Mouse (Mus musculus): Measurements from ENCODE around the gene Olfr323. TPM values are rescaled to one million over a fixed set of nuclear protein-coding genes. Genes with fewer than 3 reads are reported as not detected.

Olfr323 gene
- 0.78 TPM in 1 of 2 replicates, not detected in the other for polyA plus RNA-seq (2012; rRNA removed; ENCODE audit: low replicate concordance)

GRCm38 (mm10) chr11:58630401-58630800, at the start of gene Olfr323:
Gene Olfr323, minus strand, starts transcription at chr11:58630501.

GRCm38 (mm10) chr11:58658596-58658995, 28.3 kb upstream of the Olfr323 start, which contains the start of gene Olfr322:
Gene Olfr322, plus strand, starts transcription at chr11:58658782.

GRCm38 (mm10) chr11:58640272-58640867, 10.1 kb upstream of the Olfr323 start, which contains the start of gene Trim58:
Gene Trim58, plus strand, starts transcription at chr11:58640465.

GRCm38 (mm10) chr11:58615975-58616374, 14.3 kb downstream of the Olfr323 start, which contains the start of gene 2210407C18Rik:
Gene 2210407C18Rik, minus strand, starts transcription at chr11:58616075.

DNA sequence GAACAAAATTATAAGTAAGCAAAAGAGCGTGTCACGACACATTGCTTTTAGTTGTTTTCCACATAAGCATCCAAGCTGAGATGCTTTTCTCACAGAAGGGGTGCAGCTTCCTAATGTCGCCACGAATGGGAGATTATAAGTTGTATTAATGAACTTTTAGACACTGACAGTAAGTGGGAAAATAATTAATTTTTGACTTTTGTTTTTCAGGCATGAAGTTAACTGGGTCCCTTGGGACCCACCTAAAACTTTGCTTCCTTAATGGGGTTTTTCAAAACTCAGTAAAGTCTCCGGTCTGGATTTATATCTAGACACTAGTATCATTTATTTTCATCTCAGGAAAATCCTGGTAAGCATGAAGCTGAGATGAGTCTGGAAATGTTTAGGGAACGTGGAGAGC, 35.5 kb downstream of the Olfr323 start, which contains the start of gene Olfr324:
TSS of gene Olfr324 (plus strand) at position 301 of the 400 bp plus-strand sequence.

GRCm38 (mm10) chr11:58577430-58577829, 52.9 kb downstream of the Olfr323 start, which contains the start of gene Olfr325:
Gene Olfr325, plus strand, starts transcription at chr11:58577730.

Other genes with a start within 250 kb of the Olfr323 start
- 0.90 TPM in 1 of 2 replicates, not detected in the other for gene 1810065E05Rik, start 209.4 kb downstream of the Olfr323 start, polyA plus RNA-seq (2012; rRNA removed; ENCODE audit: low replicate concordance)
- not detected in 2 replicates for gene Gm12253, start 197.9 kb downstream of the Olfr323 start, polyA plus RNA-seq (2012; rRNA removed; ENCODE audit: low replicate concordance)
- gene Lypd9, start 177.6 kb downstream of the Olfr323 start, polyA plus RNA-seq (2012; rRNA removed; ENCODE audit: low replicate concordance) = not detected in 2 replicates
- not detected in 2 replicates for gene Olfr30, start 168.2 kb downstream of the Olfr323 start, polyA plus RNA-seq (2012; rRNA removed; ENCODE audit: low replicate concordance)
- gene Olfr332, start 137.9 kb downstream of the Olfr323 start, polyA plus RNA-seq (2012; rRNA removed; ENCODE audit: low replicate concordance) = not detected in 2 replicates
- gene Olfr331, start 127.9 kb downstream of the Olfr323 start, polyA plus RNA-seq (2012; rRNA removed; ENCODE audit: low replicate concordance) = not detected in 2 replicates
- gene Olfr330, start 95.7 kb downstream of the Olfr323 start, polyA plus RNA-seq (2012; rRNA removed; ENCODE audit: low replicate concordance) = not detected in 2 replicates
- gene Olfr329-ps, start 84.1 kb downstream of the Olfr323 start, polyA plus RNA-seq (2012; rRNA removed; ENCODE audit: low replicate concordance) = not detected in 2 replicates
- gene Olfr328, start 74.9 kb downstream of the Olfr323 start, polyA plus RNA-seq (2012; rRNA removed; ENCODE audit: low replicate concordance) = not detected in 2 replicates
- gene Olfr224, start 59.9 kb downstream of the Olfr323 start, polyA plus RNA-seq (2012; rRNA removed; ENCODE audit: low replicate concordance) = not detected in 2 replicates
- gene Olfr325, start 52.8 kb downstream of the Olfr323 start, polyA plus RNA-seq (2012; rRNA removed; ENCODE audit: low replicate concordance) = not detected in 2 replicates
- gene Olfr324, start 35.4 kb downstream of the Olfr323 start, polyA plus RNA-seq (2012; rRNA removed; ENCODE audit: low replicate concordance) = not detected in 2 replicates
- 22.8 and 126 TPM in 2 replicates for gene 2210407C18Rik, start 14.4 kb downstream of the Olfr323 start, polyA plus RNA-seq (2012; rRNA removed; ENCODE audit: low replicate concordance)
- gene Trim58, start 10.0 kb upstream of the Olfr323 start, polyA plus RNA-seq (2012; rRNA removed; ENCODE audit: low replicate concordance) = 0.06 TPM in 1 of 2 replicates, not detected in the other
- gene Olfr322, start 28.3 kb upstream of the Olfr323 start, polyA plus RNA-seq (2012; rRNA removed; ENCODE audit: low replicate concordance) = not detected in 2 replicates
- not detected in 2 replicates for gene Olfr320, start 50.6 kb upstream of the Olfr323 start, polyA plus RNA-seq (2012; rRNA removed; ENCODE audit: low replicate concordance)
- not detected in 2 replicates for gene Olfr319, start 68.7 kb upstream of the Olfr323 start, polyA plus RNA-seq (2012; rRNA removed; ENCODE audit: low replicate concordance)
- gene Olfr318, start 93.5 kb upstream of the Olfr323 start, polyA plus RNA-seq (2012; rRNA removed; ENCODE audit: low replicate concordance) = not detected in 2 replicates
- gene Olfr317, start 108.7 kb upstream of the Olfr323 start, polyA plus RNA-seq (2012; rRNA removed; ENCODE audit: low replicate concordance) = not detected in 2 replicates
- not detected in 2 replicates for gene Olfr316, start 122.2 kb upstream of the Olfr323 start, polyA plus RNA-seq (2012; rRNA removed; ENCODE audit: low replicate concordance)
- not detected in 2 replicates for gene Olfr315, start 142.7 kb upstream of the Olfr323 start, polyA plus RNA-seq (2012; rRNA removed; ENCODE audit: low replicate concordance)
- gene Olfr314, start 152.5 kb upstream of the Olfr323 start, polyA plus RNA-seq (2012; rRNA removed; ENCODE audit: low replicate concordance) = not detected in 2 replicates
- 0.39 and 2.2 TPM in 2 replicates for gene Fam183b, start 171.5 kb upstream of the Olfr323 start, polyA plus RNA-seq (2012; rRNA removed; ENCODE audit: low replicate concordance)
- not detected in 2 replicates for gene Olfr313, start 184.5 kb upstream of the Olfr323 start, polyA plus RNA-seq (2012; rRNA removed; ENCODE audit: low replicate concordance)
- gene Olfr312, start 198.7 kb upstream of the Olfr323 start, polyA plus RNA-seq (2012; rRNA removed; ENCODE audit: low replicate concordance) = not detected in 2 replicates
- not detected in 2 replicates for gene Olfr311, start 208.8 kb upstream of the Olfr323 start, polyA plus RNA-seq (2012; rRNA removed; ENCODE audit: low replicate concordance)
- 0.24 and 0.98 TPM in 2 replicates for gene Gm12258, start 216.7 kb upstream of the Olfr323 start, polyA plus RNA-seq (2012; rRNA removed; ENCODE audit: low replicate concordance)
- 0.36 and 0.91 TPM in 2 replicates for gene 2810021J22Rik, start 236.7 kb upstream of the Olfr323 start, polyA plus RNA-seq (2012; rRNA removed; ENCODE audit: low replicate concordance)

Data from duodenum, adult 2 months (tissue).